Mouse (Mus musculus): ENCODE results near the gene Gpr18. TPM values are rescaled to one million over a fixed set of nuclear protein-coding genes. Genes with fewer than 3 reads are reported as not detected.

Gene Gpr18
- polyA plus RNA-seq, 1 experiment from 2014 or later: 0.15 TPM

DNA sequence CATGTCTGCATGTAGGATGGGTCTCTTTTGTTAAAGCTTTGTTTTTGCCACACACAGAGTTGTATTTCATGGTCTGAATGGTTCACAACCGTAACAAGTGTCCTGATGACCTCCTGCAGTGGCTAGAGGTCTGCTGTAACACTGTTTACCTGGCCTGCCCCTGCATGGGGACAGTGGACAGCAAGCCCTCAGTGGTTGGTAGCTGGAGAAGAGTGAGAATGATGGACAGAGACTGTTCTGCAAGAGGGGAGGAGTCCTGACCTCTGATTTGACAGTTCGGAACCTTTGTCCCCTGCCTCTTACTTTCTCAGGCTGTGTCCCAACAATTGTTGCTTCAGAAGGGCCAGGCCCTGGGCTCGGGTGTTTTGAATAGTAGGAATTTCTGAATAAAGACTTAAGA lies 2.7 kb upstream of the Gpr18 start:
- Histone ChIP-seq H3K27me3 (ENCODE audit: control insufficient read depth, insufficient read depth, low read length) (no peaks in the 10 kb centered on the region), H3K4me2 (no peak overlapping the region), H3K36me3 (ENCODE audit: control insufficient read depth, insufficient read depth, low read length) (no peaks in the 10 kb centered on the region), H3K9ac (ENCODE audit: low read length) (no peak overlapping the region), H3K4me1 (ENCODE audit: control insufficient read depth, insufficient read depth, low read length) (no peaks in the 10 kb centered on the region), H3K27ac (ENCODE audit: low read depth, low read length) (no peak overlapping the region), H3K9me3 (ENCODE audit: control insufficient read depth, low read length) (no peaks in the 10 kb centered on the region), H3K4me3 (ENCODE audit: low read depth, low read length) (no peak overlapping the region)
- WGBS: 64% methylated on average over 3 of the region's 3 CpGs
- ATAC-seq (ENCODE audit: low FRiP score) (no peak), DNase-seq (ENCODE audit: low spot score, missing footprints) (no peak)

DNA sequence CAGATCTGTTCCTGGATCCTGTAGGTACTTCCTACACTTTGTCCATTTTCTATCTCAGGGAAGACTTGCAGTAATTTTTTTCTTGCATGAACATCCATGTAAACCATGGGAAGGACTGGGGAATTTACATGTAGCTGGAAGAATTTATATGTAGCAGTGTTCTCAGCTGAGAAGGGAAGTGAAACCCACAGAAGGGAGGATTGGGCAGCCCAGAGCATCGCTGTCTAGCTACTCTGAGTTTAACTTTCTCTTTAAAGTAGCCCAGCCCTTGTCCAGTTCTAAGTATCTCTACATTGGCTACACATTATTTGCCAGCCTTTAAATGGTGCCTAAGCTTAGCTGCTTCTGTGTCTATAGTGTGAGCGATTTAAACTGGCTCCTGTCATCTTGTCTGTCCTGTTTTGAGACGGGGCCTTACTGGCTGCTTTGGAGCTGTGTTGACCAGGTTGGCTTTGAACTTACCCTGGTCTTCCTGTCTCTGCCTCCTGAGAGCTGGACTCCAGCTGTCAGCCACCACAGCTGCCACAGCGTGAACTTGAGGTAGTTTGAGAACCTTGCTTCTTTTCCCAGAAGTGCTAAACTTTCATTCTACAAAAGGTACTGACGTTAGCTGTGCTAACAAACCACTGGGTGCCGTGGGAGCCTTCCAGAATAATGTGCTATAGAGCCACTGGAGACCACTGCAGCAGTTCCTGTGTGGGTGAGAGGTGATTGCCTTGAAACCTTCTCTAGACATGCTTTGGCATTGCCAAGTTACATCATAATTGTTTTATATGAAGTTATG lies 922 bp upstream of the Gpr18 start:
- Histone ChIP-seq H3K27me3 (ENCODE audit: control insufficient read depth, insufficient read depth, low read length) (no peaks in the 10 kb centered on the region), H3K36me3 (ENCODE audit: control insufficient read depth, insufficient read depth, low read length) (no peaks in the 10 kb centered on the region), H3K4me2 (no peak overlapping the region), H3K9ac (ENCODE audit: low read length) (no peak overlapping the region), H3K9me3 (ENCODE audit: control insufficient read depth, low read length) (no peaks in the 10 kb centered on the region), H3K27ac (ENCODE audit: low read depth, low read length) (no peak overlapping the region), H3K4me1 (ENCODE audit: control insufficient read depth, insufficient read depth, low read length) (no peaks in the 10 kb centered on the region), H3K4me3 (ENCODE audit: low read depth, low read length) (no peak overlapping the region)
- 90% methylated on average over 6 of the region's 6 CpGs for WGBS
- no peak for DNase-seq (ENCODE audit: low spot score, missing footprints)
- ATAC-seq (ENCODE audit: low FRiP score): no peak

DNA sequence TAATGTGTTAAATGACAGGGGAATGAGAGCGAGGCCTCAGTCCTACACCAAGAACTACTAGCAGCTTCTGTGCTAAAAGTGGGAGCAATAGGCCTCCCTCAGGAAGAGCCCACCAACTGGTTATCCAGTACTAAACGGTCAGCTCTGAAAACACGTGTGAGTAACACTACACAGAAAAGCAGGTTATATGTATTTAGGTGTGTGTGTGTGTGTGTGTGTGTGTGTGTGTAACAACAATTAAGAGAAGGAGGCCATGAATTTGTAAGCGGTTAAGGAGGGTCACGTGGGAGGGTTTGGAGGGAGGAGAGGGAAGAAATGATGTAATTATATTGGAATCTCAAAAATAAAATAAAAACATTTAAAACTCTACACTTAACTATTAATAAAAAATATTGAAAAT lies 438 bp downstream of the Gpr18 start:
- Histone ChIP-seq H3K4me3 (ENCODE audit: low read depth, low read length) (no peak overlapping the region), H3K9me3 (ENCODE audit: control insufficient read depth, low read length) (no peaks in the 10 kb centered on the region), H3K4me2 (no peak overlapping the region), H3K9ac (ENCODE audit: low read length) (no peak overlapping the region), H3K4me1 (ENCODE audit: control insufficient read depth, insufficient read depth, low read length) (no peaks in the 10 kb centered on the region), H3K27me3 (ENCODE audit: control insufficient read depth, insufficient read depth, low read length) (no peaks in the 10 kb centered on the region), H3K36me3 (ENCODE audit: control insufficient read depth, insufficient read depth, low read length) (no peaks in the 10 kb centered on the region), H3K27ac (ENCODE audit: low read depth, low read length) (no peak overlapping the region)
- ATAC-seq (ENCODE audit: low FRiP score) (no peak), DNase-seq (ENCODE audit: low spot score, missing footprints) (no peak)
- WGBS: 90% methylated on average over 5 of the region's 5 CpGs

DNA sequence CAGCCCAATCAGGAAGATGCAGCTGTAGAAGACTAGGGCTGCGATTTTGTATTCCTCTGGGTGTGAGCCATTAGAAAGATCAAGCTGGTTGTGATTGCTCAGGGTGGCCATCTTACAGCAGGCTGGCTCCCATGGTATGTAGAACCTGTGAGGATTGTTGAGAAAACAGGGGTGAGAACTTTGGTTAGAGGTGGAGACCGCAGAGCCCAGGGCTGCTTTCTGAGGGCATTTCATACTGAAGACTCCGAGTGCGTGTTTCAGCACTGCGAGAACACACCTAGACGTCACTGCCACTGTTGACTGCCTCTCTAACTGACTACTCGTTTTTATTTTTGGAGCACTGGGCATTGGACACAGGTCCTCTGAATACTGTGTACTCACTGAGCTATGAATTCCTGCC lies 3.1 kb downstream of the Gpr18 start:
- WGBS: 94% methylated on average over 7 of the region's 7 CpGs
- Histone ChIP-seq H3K27ac (ENCODE audit: low read depth, low read length) (no peak overlapping the region), H3K4me3 (ENCODE audit: low read depth, low read length) (no peak overlapping the region), H3K9ac (ENCODE audit: low read length) (no peak overlapping the region), H3K4me2 (no peak overlapping the region), H3K4me1 (ENCODE audit: control insufficient read depth, insufficient read depth, low read length) (no peaks in the 10 kb centered on the region), H3K27me3 (ENCODE audit: control insufficient read depth, insufficient read depth, low read length) (no peaks in the 10 kb centered on the region), H3K36me3 (ENCODE audit: control insufficient read depth, insufficient read depth, low read length) (no peaks in the 10 kb centered on the region), H3K9me3 (ENCODE audit: control insufficient read depth, low read length) (no peaks in the 10 kb centered on the region)
- ATAC-seq (ENCODE audit: low FRiP score) (no peak), DNase-seq (ENCODE audit: low spot score, missing footprints) (no peak)

DNA sequence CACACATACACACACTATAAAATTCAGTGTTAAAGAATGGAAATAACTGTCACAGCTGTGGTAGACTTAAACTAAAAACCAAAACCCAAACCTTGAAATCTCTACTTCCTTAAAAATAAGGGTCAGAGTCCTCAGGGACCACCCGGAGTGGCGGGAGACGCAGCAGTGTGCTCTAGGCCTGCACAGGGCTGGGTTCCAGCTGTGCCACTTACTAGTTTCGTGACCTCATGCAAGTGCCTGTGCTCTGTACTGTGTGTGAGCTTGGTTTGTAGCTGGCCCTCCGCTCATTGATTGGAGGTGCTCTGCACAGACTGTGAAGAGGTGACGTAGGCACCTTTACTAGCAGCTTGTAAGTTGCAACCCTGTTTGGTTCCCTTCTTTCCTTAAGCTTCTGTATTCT lies 5.7 kb downstream of the Gpr18 start:
- Histone ChIP-seq H3K4me1 (ENCODE audit: control insufficient read depth, insufficient read depth, low read length) (no peaks in the 10 kb centered on the region), H3K4me2 (no peak overlapping the region), H3K27ac (ENCODE audit: low read depth, low read length) (no peak overlapping the region), H3K9me3 (ENCODE audit: control insufficient read depth, low read length) (no peaks in the 10 kb centered on the region), H3K36me3 (ENCODE audit: control insufficient read depth, insufficient read depth, low read length) (0 out of 2 replicates have a peak, but pooled peaks cover 3% of the 10 kb centered on the region), H3K4me3 (ENCODE audit: low read depth, low read length) (no peak overlapping the region), H3K9ac (ENCODE audit: low read length) (no peak overlapping the region), H3K27me3 (ENCODE audit: control insufficient read depth, insufficient read depth, low read length) (no peaks in the 10 kb centered on the region)
- 98% methylated on average over 6 of the region's 6 CpGs for WGBS
- no peak for DNase-seq (ENCODE audit: low spot score, missing footprints)
- no peak for ATAC-seq (ENCODE audit: low FRiP score)

DNA sequence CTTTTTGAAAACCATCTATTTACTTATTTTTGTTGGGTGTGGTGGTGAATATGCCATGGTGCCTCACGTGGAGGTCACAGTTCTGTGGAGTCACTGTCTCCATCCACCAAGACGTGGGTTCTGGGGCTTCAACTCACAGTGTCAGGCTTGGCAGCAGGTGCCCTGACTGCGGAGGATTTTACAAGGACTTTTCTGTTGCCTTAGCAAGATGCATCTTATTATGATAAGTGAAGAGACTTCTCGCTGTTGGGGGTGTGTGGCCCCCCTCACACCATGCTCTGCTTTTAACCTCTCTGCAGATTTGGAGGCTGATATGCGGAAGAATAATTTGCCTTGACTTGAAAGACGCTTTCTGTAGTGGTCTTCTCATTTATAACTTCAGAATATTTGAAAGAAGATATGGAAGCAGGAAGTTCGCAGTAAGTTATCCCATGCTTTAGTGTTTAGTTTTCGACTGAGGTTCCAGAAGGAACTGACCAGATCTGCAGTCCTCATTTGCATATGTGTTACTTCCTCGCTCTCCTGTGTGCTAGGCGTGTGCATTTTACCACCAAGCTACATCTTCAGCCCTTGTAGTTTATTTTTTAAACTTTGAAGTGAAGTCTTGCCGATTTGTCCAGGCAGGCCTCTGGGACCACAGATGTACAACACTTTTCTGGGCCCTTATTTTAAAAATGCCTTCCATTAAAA lies 8.4 kb downstream of the Gpr18 start:
- 90% methylated on average over 11 of the region's 11 CpGs for WGBS
- Histone ChIP-seq H3K4me1 (ENCODE audit: control insufficient read depth, insufficient read depth, low read length) (no peaks in the 10 kb centered on the region), H3K4me2 (no peak overlapping the region), H3K27ac (ENCODE audit: low read depth, low read length) (no peak overlapping the region), H3K27me3 (ENCODE audit: control insufficient read depth, insufficient read depth, low read length) (no peaks in the 10 kb centered on the region), H3K4me3 (ENCODE audit: low read depth, low read length) (no peak overlapping the region), H3K9me3 (ENCODE audit: control insufficient read depth, low read length) (no peaks in the 10 kb centered on the region), H3K36me3 (ENCODE audit: control insufficient read depth, insufficient read depth, low read length) (0 out of 2 replicates have a peak, but pooled peaks cover 3% of the 10 kb centered on the region), H3K9ac (ENCODE audit: low read length) (no peak overlapping the region)
- no peak for ATAC-seq (ENCODE audit: low FRiP score)
- no peak for DNase-seq (ENCODE audit: low spot score, missing footprints)

DNA sequence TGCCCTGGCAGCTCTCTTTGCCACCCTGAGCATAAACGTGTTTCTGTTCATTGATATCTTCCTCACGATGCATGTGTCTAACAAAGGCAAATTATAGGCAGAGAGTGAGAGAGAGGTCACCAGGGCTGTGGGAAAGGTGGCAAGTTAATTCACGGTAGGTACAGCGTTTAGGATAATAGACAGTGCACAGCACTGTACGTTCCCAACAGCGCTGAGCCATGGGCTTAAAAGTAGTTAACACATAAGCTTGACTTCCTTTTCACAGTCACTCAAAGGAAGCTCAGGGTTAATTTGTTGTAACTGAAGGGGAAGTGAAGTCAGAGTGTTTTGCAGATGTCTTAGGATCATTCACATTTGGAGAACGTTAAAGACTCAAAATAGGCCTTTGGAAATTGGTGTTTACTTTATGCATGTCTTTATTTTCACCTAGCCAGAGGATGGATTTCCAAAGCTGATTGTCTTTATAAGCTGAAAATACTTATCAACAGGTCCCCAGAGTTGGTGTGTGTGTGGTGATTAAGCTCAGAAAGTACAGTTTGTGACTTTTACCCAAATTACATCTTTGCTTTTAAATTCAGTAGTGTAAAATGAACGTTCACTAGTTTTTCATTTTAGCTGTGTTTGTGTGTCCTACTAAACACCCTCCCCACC lies 9.1 kb downstream of the Gpr18 start:
- Histone ChIP-seq H3K27me3 (ENCODE audit: control insufficient read depth, insufficient read depth, low read length) (no peaks in the 10 kb centered on the region), H3K4me1 (ENCODE audit: control insufficient read depth, insufficient read depth, low read length) (no peaks in the 10 kb centered on the region), H3K36me3 (ENCODE audit: control insufficient read depth, insufficient read depth, low read length) (0 out of 2 replicates have a peak, but pooled peaks cover 3% of the 10 kb centered on the region), H3K4me3 (ENCODE audit: low read depth, low read length) (no peak overlapping the region), H3K27ac (ENCODE audit: low read depth, low read length) (no peak overlapping the region), H3K4me2 (no peak overlapping the region), H3K9me3 (ENCODE audit: control insufficient read depth, low read length) (no peaks in the 10 kb centered on the region), H3K9ac (ENCODE audit: low read length) (no peak overlapping the region)
- 90% methylated on average over 8 of the region's 8 CpGs for WGBS
- ATAC-seq (ENCODE audit: low FRiP score) (no peak), DNase-seq (ENCODE audit: low spot score, missing footprints) (no peak)

DNA sequence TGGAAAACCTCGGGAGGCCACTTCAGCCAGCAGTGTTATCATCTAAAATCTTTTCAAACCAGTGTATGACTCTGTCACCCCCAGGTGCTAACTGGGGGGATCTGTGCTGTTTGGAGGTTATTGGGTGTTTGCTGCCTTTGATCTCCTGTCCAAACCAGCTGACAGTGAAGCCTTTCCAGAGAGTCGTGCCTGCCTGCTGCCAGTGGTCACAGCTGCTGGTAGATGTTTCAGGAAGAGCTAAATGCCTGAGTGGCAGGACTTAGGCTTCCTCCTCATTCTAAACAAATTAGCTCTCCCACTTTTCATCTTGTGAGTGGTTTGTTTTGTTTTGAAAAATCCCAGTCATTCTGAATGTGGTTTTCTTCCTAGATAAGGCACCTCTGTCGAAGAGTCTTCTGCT lies 10.8 kb downstream of the Gpr18 start:
- 0 out of 2 replicates have a peak, but pooled peaks cover 3% of the 10 kb centered on the region for H3K36me3 ChIP-seq (ENCODE audit: control insufficient read depth, insufficient read depth, low read length)
- no peak overlapping the region for H3K4me3 ChIP-seq (ENCODE audit: low read depth, low read length)
- peak; percentile 21 for DNase-seq (ENCODE audit: low spot score, missing footprints)
- no peaks in the 10 kb centered on the region for H3K9me3 ChIP-seq (ENCODE audit: control insufficient read depth, low read length)
- H3K27ac ChIP-seq (ENCODE audit: low read depth, low read length): no peak overlapping the region
- no peaks in the 10 kb centered on the region for H3K27me3 ChIP-seq (ENCODE audit: control insufficient read depth, insufficient read depth, low read length)
- H3K4me1 ChIP-seq (ENCODE audit: control insufficient read depth, insufficient read depth, low read length): no peaks in the 10 kb centered on the region
- ATAC-seq (ENCODE audit: low FRiP score): no peak
- 71% methylated on average over 3 of the region's 3 CpGs for WGBS
- H3K4me2 ChIP-seq: no peak overlapping the region
- no peak overlapping the region for H3K9ac ChIP-seq (ENCODE audit: low read length)

DNA sequence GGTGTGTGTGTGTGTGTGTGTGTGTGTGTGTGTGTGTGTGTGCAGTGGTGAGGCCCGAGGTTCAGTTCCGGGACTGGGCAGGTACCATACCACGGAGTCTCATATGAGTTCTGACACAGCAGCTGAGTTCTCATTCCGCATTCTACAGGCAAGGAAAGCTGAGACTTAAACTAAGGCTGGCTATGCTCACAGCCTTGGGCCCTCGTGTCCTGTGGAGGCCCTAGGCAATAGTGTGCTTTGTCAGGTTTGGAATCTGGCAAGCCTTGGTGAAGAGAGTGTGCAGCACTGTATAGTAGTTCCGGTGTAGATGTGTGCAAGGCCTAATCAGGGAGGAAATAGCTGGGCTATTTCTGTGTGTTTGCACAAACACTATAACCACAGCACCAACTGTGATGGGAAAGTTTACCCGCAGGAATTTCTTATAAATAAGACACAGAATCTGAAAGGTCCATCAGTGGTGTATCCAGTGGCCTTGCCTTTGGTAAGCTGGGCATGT lies 12.2 kb downstream of the Gpr18 start:
- 94% methylated on average over 7 of the region's 7 CpGs for WGBS
- H3K4me3 ChIP-seq (ENCODE audit: low read depth, low read length): no peak overlapping the region

More for the DNA sequence above, 12.2 kb downstream of the Gpr18 start:
- Histone ChIP-seq H3K9me3 (ENCODE audit: control insufficient read depth, low read length) (no peaks in the 10 kb centered on the region), H3K4me1 (ENCODE audit: control insufficient read depth, insufficient read depth, low read length) (no peaks in the 10 kb centered on the region), H3K9ac (ENCODE audit: low read length) (no peak overlapping the region), H3K36me3 (ENCODE audit: control insufficient read depth, insufficient read depth, low read length) (0 out of 2 replicates have a peak, but pooled peaks cover 3% of the 10 kb centered on the region), H3K4me2 (no peak overlapping the region), H3K27ac (ENCODE audit: low read depth, low read length) (no peak overlapping the region), H3K27me3 (ENCODE audit: control insufficient read depth, insufficient read depth, low read length) (no peaks in the 10 kb centered on the region)
- DNase-seq (ENCODE audit: low spot score, missing footprints) (no peak), ATAC-seq (ENCODE audit: low FRiP score) (no peak)
